Mouse (Mus musculus): Measurements from ENCODE around the gene Sh3gl2.

Sh3gl2 gene

DNA sequence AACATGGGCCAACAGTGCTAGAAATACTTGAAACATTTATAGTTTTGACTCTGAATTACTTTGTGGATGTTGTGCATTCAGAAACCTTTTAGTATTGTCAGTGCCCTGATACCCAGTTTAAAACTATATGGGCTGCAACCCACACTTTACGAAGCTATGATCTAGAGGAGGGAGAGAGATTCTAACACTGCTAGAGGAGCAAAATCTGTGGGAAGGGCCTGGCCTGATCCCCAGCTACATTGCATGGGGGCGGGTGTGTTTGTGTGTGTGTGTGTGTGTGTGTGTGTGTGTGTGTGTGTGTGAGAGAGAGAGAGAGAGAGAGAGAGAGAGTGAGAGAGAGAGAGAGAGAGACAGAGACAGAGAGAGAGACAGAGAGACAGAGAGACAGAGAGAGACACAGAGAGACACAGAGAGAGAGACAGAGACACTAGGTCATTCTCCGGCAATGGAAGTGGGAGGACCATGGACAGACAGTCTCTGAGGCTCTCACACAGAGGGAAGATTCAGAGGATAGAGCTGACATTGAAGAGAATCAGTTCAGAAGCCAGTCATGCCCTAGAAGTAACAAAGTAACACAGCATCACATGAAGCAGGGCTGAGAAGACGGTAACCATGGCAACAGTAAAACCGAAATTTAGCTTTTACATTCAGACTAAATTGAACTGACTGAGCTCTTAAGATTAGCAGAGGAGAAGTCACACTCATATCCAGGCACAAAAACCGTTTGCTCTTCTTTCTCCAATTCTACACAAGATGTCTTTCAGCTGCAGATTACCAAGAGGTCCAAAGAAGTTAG lies 95.9 kb downstream of the Sh3gl2 start:
- in situ Hi-C loops (cut with MseI, MboI), result no loop called here

DNA sequence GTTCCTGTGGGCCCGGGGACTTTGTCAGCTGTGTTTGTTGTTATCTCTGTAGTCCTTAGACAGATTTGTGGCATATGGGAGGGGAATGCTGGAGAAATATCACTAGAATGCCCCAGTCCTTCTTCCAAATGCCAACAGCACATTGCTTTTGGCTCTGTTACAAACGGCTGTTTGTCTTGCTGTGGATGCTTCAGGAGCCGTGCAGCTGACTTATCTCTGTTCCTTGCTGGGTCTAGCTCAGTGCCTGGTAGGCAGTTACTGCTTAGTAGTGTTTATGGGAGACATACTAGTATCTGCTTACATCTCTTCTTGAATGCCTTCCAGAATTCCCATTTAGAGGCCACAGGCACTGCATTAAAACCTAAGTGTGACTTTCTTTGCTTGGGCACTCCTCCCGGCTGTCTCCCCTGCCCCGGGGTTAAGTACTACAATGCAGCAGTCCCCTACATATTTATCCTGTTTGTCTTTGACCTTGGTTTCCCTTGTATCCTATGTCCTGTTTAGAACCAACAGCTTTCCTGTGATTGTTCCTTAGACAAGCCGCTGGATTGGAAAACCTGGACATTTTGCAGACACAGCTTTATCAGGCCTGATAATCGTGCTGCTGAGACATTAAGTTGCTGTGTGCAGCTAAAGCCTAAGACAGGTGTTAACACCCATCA lies 101.1 kb downstream of the Sh3gl2 start:
- in situ Hi-C loops (cut with MseI, MboI), result no loop called here

DNA sequence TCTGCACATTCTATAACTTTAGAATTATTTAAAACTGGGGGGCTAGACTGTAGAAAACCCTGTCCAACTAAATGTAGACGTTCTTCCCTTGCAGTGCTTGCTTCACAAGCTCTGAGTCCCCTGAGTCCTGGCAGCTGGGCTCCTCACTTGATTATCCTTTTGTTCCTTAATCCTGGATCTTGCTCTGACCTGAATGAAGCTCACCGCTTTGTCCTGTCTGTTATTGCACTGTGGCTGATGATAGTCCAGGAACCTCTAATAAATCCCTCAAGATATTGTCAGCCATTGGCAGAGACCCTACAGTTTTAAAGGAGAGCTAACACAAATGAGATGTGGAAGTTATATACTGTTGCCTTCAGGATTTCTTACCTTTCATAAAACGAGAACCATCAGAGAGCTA lies 114.2 kb downstream of the Sh3gl2 start:
- in situ Hi-C loops (cut with MseI, MboI), result no loop called here

DNA sequence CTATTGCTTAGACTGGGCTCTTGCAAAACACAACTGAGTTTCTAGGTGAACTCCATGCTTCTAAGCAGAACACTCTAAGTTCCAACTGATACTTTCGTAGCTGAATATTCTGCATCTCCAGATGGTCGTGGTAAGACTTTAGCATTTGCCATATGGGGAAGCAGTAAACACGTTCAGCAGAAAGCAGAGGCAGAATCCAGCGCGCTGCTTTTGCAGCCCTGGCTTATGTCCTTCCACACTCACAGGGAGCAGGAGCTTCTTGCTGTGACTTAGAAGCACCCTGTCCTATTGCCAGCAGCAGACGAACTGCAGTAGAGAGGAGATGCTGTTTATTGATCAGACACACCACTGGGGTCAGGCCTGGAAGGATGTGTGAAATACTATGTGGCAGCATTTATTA lies 120.5 kb downstream of the Sh3gl2 start:
- in situ Hi-C loops (cut with MseI, MboI), result no loop called here

DNA sequence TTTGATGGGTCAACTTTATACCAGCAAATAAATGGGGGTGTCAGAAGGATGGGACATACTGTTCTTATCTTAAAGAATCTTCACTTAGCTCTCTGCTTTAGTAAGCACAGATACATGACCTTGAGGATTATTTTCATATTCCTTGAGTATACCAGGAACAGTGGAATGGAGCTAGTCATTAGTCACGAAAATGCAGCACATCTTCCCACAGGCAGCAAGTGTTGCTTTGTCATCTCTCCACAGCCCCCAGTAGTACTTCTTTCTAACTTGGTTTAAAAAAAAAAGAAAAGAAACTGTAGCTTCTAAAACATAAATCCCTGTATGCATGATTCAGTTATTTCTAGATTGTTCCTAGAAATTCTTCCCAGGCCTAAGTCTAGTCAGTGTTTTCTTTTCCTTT lies 121.1 kb downstream of the Sh3gl2 start:
- in situ Hi-C loops (cut with MseI, MboI), result no loop called here

DNA sequence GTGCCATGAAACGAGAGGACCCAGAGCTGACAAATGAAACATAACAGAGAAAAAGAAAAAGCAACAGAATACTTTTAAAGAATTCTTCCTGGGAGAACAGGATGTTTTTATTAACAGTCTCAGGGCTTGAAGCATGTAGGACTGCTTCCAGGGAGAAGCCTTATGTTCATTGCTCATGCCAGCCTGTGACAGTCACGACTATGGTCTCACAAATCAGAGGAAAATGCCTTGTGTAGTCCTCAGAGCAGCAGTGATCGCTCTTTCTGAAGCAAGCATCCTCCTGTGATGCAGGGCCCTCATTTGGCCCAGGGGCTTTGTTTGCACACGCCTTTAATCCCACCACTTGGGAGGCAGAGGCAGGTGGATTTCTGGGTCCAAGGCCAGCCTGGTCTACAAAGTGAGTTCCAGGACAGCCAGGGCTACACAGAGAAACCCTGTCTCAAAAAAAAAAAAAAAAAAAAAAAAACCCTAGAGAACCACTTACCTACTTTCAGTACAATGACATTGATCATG lies 129.8 kb downstream of the Sh3gl2 start:
- in situ Hi-C loops (cut with MseI, MboI), result no loop called here

DNA sequence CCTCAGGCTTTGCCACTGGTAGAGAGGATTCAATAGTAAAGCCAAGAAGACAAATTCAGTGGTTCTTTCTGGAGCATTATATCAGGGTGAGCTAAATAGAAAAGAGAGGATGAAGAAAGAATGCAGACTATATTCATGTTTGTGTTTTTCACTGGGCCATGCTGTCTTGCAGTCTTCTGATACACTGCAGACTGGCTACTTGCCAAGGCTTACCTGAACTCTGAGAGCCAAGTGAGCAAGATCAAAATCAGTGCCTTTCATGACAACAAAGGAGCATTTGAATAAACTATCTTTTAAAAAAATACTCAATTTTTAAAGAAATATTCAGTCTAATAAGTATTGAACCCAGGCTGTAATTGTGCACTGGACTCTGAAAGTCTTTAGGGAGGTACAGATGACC lies 131.4 kb downstream of the Sh3gl2 start:
- in situ Hi-C loops (cut with MseI, MboI), result no loop called here

DNA sequence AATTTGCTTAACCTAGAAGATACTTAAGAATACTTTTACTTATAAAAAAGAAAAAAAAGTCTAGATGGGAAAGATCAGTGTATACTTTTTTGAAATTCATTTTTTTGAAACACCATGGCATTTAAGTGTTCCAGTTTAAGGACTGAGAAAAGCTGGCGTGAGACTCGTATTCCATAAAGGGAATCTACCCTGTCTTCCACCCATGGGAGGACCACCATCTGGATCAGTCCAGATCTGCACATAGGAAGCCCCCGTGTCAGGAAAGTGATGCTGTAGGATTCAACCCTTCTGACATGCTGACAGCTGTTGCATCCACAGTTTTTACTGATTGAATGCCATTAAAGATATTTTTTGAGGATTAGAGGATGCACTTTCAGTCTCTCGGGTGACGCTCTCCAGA lies 134.2 kb downstream of the Sh3gl2 start:
- in situ Hi-C loops (cut with MseI, MboI), result no loop called here

DNA sequence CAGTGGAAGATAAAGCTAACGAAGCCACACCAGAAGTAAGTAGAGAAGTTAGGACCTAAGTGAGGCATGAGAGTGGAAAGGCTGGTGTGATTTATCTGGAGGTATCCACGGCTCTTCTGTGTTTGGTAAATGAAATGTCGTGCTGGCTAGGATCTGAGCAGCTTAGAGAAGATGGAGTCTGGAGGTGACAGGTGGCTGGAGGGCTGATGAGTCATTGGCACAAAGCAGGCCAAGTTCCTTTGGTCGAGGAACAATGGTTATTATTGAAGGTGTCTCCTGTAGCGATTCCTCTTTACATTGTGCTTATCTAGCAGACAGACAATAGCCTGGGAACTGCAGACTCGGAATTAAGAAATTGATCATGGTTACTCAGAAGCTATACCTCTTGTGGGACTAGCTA lies 135.8 kb downstream of the Sh3gl2 start:
- in situ Hi-C loops (cut with MseI, MboI), result no loop called here

DNA sequence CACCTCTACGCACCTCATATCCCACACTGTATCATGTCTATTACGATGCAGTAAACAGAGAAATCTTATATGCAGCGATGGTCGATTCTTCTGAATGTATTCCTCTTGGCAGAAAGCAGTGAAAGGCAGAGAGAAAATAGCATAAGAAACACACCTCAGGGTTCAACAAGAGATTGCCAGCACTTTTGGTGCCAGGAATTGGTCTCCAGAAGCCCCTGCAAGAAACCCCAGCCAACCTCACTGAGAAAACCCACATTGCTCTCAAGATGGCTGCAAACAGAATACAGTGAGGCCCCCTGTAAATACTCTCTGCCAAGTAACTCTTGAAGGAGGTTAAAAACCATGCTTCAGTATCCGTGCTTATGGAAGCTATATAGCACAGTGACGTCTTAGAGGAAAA lies 141.0 kb downstream of the Sh3gl2 start:
- in situ Hi-C loops (cut with MseI, MboI), result no loop called here

DNA sequence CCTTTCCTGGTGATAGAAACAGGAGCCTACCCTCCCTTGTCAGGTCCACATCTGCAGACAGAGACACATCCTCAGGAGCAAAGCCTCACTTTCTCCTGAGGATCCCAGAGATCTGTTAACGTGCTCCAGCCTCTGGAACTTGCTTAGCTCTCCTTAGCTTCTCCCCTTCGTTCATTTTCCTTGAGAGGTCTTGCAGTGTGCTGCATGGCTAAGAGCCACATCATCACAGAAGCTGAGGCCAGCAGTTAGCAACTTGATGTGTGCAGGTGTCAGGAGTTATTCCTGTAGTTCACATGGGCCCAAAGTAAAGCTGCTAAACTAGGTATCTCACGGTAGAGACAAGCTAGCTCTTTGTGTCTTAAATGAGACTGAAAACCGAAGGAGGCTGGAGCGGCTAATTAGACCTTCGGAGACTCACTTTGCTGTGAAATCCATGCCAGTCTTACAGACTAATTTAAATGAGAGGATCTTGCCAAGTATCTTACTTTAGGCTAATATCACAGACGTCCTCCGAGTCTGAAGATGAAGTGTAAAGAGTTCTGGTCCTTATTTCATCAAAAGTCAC lies 143.2 kb downstream of the Sh3gl2 start:
- in situ Hi-C loops (cut with MseI, MboI), result no loop called here

DNA sequence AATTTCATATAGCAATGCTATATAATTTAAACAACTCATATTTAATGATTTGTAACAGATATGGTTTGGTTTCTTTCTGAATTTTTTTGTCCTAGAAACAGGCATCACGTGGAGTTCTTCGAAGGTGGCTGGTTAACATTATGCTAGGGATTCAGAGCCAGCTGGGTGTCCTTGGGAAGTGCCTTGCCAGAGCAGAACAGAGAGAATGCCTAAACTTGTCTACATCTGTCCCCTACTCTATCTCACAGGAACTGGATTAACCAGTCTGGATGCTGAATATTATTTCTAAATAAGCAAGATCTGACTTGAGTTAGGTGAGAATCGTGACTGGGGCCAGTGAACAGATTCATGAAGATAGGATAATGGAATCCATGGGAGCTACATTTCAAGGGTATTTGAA lies 157.7 kb downstream of the Sh3gl2 start:
- in situ Hi-C loops (cut with MseI, MboI), result no loop called here

DNA sequence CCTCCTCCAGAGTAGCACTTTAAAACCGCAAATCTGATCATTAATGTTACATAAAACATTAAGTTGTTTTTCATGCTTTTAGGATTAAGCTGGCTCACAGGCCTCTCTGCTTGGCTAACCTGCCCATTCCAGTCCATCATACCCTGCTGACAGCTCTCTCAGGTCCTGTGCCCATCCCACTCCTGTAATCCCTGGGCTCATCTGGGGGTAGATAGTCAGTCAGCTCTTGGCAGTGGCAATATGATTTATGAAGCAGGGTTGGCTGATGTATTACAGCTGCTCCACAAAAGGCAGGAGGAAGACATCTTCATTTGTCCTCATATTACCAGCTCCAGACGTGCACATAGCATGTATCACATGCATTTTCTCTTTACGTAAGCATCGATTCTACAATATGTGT lies 158.3 kb downstream of the Sh3gl2 start:
- in situ Hi-C loops (cut with MseI, MboI), result no loop called here

DNA sequence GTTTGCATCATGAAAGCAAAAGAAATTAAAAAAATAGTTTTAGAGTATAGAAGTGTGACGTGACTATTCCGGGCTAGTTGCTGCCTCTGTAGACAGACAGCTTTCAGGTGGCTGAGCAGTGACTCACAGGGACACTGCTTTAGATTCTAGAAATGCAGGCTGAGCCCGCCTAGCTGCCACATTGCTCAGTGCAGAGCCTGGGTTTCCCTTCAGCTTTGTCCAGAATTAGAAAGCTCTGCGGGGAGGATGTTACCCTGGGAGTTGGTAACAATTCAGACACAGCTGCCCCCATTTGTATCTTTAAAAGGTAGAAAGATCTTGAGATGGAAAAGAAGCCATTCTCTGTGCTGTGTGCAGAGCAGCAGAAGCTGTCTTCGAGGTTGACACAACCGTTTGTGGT lies 166.1 kb downstream of the Sh3gl2 start:
- in situ Hi-C loops (cut with MseI, MboI), result no loop called here

DNA sequence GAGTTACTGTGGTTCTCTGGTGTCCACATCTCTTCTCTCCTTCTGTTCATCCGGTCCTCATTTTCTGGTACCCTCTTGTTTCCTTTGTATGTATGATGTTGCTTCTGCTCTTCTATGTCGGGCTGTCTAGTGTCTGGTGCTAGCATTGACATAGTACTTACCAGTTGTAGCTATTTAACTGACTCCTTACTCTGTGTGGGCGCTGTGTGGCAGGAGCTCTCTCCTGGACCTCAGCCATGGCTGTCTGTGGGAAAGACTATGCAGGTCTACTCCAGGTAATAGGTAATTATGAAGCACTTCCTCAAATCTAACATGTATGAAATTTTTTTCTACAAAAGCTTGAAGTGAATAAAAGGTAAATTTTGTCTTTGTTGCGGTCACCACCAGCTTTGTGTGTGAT lies 169.9 kb downstream of the Sh3gl2 start:
- in situ Hi-C loops (cut with MseI, MboI), result no loop called here

DNA sequence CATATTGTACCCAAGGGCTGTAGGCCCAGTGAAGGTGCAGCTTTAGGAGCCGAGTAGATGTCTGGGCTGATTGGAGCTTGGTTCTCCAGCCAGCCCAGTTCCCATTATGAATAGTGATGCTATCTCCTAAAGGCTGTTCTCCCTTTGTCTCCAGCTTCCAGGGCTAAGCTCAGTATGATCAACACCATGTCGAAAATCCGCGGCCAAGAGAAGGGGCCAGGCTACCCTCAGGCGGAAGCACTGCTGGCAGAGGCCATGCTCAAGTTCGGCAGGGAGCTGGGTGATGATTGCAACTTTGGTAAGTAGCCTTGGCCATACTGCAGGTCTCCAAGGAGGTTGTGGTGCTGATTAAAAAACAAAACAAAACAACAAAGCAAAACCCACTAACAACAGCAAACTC lies 171.3 kb downstream of the Sh3gl2 start:
- in situ Hi-C loops (cut with MseI, MboI), result no loop called here

DNA sequence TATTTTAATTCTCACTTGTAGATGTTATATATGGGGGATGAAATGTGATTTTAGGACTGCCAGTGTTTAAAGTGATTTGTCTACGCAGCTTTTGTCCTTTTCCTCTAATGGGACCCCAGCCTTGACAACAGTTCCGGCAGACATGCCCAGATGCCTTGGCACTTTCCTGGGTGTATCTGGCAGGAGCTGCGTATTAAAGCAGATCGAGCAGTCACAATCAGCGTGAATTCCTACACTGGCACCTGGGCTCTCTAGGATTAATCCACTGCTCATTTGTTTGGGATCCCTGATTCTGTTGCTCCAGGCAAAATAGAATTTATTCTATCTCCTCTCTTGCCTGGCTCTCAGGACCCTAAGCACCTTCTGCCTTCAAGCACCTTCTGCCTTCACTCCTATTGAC lies 171.7 kb downstream of the Sh3gl2 start:
- in situ Hi-C loops (cut with MseI, MboI), result no loop called here

DNA sequence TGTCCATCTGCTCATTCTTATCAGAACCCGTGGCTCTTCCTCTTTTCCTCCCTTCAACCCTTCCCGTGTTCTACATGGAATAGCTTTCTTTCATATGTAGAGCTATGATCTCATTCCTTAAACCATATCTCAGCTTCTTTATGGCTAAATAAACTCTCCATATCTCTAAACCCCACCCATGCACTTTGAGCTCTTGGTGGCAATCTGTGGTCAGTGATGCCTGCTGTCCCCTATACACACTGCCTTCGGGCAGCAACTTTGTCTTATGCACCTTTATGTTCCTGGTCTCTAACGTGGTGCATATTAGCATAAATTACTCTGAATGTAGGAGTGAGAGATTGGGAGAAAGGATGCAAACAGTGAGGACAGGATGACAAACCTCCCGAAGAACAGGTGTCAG lies 180.3 kb downstream of the Sh3gl2 start:
- in situ Hi-C loops (cut with MseI, MboI), result loop anchor here in 1 of 2 experiments (5.0 kb wide), 1 partner anchor 223 kb away; no protein-coding TSS in a partner anchor

DNA sequence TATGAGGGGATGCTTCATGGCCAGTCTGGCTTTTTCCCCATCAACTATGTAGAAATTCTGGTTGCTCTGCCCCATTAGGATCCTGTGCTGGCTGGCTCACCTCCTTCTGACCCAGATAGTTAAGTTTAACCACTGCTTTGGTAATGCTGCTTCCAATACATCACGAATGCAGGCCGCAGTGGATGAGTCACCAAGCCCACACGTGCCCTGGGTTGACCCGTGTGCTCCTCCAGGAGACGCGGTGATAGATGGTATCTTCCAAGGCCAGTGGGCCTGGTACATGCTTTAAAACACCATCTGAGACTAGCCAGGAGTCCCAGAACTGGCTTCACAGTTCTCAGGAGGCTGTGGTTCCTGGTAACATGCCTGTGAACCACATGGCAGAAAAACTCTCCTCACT lies 182.8 kb downstream of the Sh3gl2 start:
- in situ Hi-C loops (cut with MseI, MboI), result loop anchor here in 1 of 2 experiments (5.0 kb wide), 1 partner anchor 225 kb away; no protein-coding TSS in a partner anchor

DNA sequence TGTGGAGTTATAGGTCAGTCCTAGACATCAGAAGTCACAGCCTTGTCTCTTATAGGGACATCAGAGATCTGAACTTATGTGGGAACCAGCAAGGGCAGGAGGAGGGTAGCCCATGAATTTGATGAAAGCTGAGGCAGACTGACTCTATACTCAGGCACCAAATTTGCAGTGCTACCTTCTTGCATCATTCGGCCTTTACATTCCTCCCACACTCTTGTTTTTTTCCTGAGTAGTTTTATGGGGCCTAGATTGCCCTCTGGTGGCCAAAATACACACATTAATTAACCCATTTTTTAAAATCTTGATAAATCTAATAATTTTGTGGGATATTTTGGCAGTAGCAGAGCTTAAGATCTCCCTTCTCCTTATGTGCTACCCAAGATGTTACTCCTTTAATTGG lies 186.9 kb downstream of the Sh3gl2 start:
- in situ Hi-C loops (cut with MseI, MboI), result loop anchor here in 1 of 2 experiments (5.0 kb wide), 1 partner anchor 229 kb away; no protein-coding TSS in a partner anchor

DNA sequence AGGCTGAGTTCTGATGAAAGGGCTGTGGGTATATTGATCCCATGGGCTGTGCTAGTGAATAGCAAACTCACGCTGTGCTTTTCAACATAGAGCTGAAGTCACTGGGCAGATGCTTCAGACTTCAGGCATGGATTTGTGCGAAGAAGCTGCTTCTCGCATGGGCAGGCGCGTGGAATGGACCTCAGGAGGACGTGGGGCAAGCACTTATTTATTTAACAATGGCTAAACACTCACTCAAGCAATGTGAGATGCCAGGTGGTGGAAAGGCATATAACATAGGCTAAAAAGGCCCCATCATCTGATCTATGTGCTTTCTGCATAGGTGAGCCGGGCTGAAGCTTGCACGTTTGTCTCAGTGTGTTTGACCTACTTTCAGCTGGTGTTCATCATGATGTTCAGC lies 193.8 kb downstream of the Sh3gl2 start:
- in situ Hi-C loops (cut with MseI, MboI), result no loop called here

DNA sequence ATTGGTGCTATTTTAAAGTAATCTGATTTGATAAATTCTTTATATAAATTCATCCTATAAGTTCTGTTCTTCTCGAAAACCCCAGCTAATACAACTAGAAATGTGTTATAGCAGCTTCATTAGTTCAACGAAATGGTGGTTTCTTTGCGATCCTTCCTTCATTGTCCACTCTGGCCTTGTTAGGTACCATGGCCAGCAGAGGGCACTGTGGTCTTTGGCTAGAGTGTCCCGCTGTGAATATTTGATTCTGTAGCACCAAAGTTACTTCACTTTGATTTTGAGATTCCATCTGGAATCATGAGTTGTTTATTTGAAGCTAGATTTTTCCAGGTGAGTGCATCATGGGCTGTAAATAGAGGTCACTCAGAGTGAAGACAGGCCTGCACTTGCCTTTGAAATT lies 197.9 kb downstream of the Sh3gl2 start:
- in situ Hi-C loops (cut with MseI, MboI), result loop anchor here (5.0 kb wide), 1 partner anchor 399 kb away; no protein-coding TSS in a partner anchor
